Mouse (Mus musculus) kidney, adult 2 months (tissue): Measurements from ENCODE around the gene Hdac4.

ENCODE experiments used
- CTCF ChIP-seq: fragments of 200-500 bp; conservative IDR thresholded peaks from 2 replicates; pipeline ENCODE4 v1.5.1; 2011; ENCODE audit warnings: low read depth, mild to moderate bottlenecking, control low read depth, low read length, moderate library complexity, mixed read lengths; ENCODE audit not compliant: insufficient read depth, insufficient read length
- POLR2A ChIP-seq: fragments of 200-500 bp; IDR thresholded peaks from one replicate; pipeline ENCODE4 v1.6.1; 2011; ENCODE audit warnings: low read depth, low read length, control low read depth

GRCm38 (mm10) chr1:92169776-92170055, 25.8 kb downstream of the Hdac4 start:
- TF ChIP-seq CTCF (no peak), POLR2A (no peak)
